ENCODE assay signal across 9 mouse cellular contexts in the genomic region with DNA sequence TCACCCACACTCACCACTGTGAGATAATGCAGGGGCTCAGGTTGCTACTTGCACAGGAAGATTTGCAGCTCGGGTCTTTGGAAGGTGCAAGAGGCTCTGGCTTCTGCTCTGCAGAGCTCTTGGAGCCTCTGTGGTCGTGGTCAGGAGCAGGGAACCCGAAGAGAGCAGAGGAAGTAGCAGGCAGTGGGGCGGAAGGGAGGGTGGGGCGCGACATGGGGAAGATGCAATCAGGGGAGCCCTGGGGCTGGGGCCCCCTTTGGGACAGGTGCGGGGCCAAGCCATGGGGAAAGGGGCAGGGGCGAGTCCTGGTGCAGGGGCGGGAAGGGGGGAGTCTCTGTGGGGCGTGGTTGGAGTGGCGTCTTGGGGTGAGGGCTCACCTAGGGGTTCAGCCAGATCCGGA. TPM values are rescaled to one million over a fixed set of nuclear protein-coding genes. Genes with fewer than 3 reads are reported as not detected.
A peak's percentile ranks its signal among the peaks of the same experiment; 100 is the strongest.
DNase-seq lines count a peak whose midpoint lies in the region; ATAC-seq and TF ChIP-seq lines count a peak whose summit lies in the region.
"Had no signal": no experiment of that assay in that cellular context is flagged by ENCODE, and none has a peak within 500 bp of the region (broad histone marks: within the 10 kb centered on the region; RNA-seq: fewer than 3 reads in every experiment).

A gene (minus strand): TSS at position 184 of the 400 bp plus-strand sequence.

- no peak within 1 kb of the TSS for H3K9ac ChIP-seq in embryonic facial prominence, embryonic 11.5 days (replicated peaks; ENCODE audit: low read length)
- no peak within 1 kb of the TSS for H3K9ac ChIP-seq in limb, embryonic 11.5 days (ENCODE audit: low read length)
- H3K9ac ChIP-seq in neural tube, embryonic 13.5 days: no peak within 1 kb of the TSS
- H3K9ac ChIP-seq: embryonic facial prominence, embryonic 15.5 days had no signal

- ATAC-seq in embryonic facial prominence, embryonic 11.5 days (replicated peaks; ENCODE audit: insufficient number of reproducible peaks, low FRiP score, low TSS enrichment, low read depth): no peak
- ATAC-seq in CD4-positive, CD25-positive, alpha-beta regulatory T cell, adult 4 months: peak; percentile 75
- no peak for ATAC-seq in limb, embryonic 11.5 days (ENCODE audit: insufficient number of reproducible peaks, low FRiP score, low TSS enrichment, low read depth)
- ATAC-seq in neural tube, embryonic 13.5 days (ENCODE audit: low read depth): no peak

- peak within 1 kb of the TSS; percentile 10; the same call in 1 of the 2 replicates for H3K4me2 ChIP-seq in embryonic facial prominence, embryonic 11.5 days (ENCODE audit: low read depth, low read length)
- H3K4me2 ChIP-seq in limb, embryonic 11.5 days (ENCODE audit: low read depth, severe bottlenecking): peak within 1 kb of the TSS; percentile 5; the same call in 1 of the 2 replicates
- peak within 1 kb of the TSS; percentile 7; the same call in 1 of the 2 replicates for H3K4me2 ChIP-seq in neural tube, embryonic 13.5 days
- H3K4me2 ChIP-seq: embryonic facial prominence, embryonic 15.5 days had no signal

- no peak within 1 kb of the TSS for H3K4me3 ChIP-seq in embryonic facial prominence, embryonic 11.5 days (ENCODE audit: low read depth, low read length)
- H3K4me3 ChIP-seq in embryonic facial prominence, embryonic 10.5 days: no peak within 1 kb of the TSS
- H3K4me3 ChIP-seq in limb, embryonic 11.5 days (ENCODE audit: low read depth, low read length): no peak within 1 kb of the TSS
- H3K4me3 ChIP-seq in neural tube, embryonic 13.5 days: no peak within 1 kb of the TSS
- H3K4me3 ChIP-seq in layer of hippocampus, adult 2 months: no peak within 1 kb of the TSS
- H3K4me3 ChIP-seq: embryonic facial prominence, embryonic 15.5 days had no signal

- no peak for TF ChIP-seq CTCF in layer of hippocampus, adult 2 months (conservative IDR thresholded peaks at IDR 0.05)

- no peak for DNase-seq in embryonic facial prominence, embryonic 11.5 days (ENCODE audit: low spot score)
- DNase-seq in embryonic facial prominence, embryonic 10.5 days (ENCODE audit: low spot score): no peak
- DNase-seq in limb, embryonic 11.5 days (ENCODE audit: low spot score): no peak
- no peak for DNase-seq in left cerebral cortex, postnatal 36 days (ENCODE audit: low spot score in 2 of 2)
- no peak for DNase-seq in layer of hippocampus, adult 2 months (ENCODE audit: low spot score in 2 of 2)
- no peak for DNase-seq in cerebellum, adult 11 months

- no peaks in the 10 kb centered on the region for H3K9me3 ChIP-seq in embryonic facial prominence, embryonic 11.5 days (replicated peaks; ENCODE audit: control insufficient read depth, low read length)
- H3K9me3 ChIP-seq in embryonic facial prominence, embryonic 10.5 days: no peaks in the 10 kb centered on the region
- no peaks in the 10 kb centered on the region for H3K9me3 ChIP-seq in limb, embryonic 11.5 days (ENCODE audit: control insufficient read depth, low read length)
- no peaks in the 10 kb centered on the region for H3K9me3 ChIP-seq in neural tube, embryonic 13.5 days
- H3K9me3 ChIP-seq: embryonic facial prominence, embryonic 15.5 days had no signal

- no peak within 1 kb of the TSS for H3K27ac ChIP-seq in embryonic facial prominence, embryonic 11.5 days (replicated peaks; ENCODE audit: low read depth, low read length)
- H3K27ac ChIP-seq in embryonic facial prominence, embryonic 10.5 days (replicated peaks): no peak within 1 kb of the TSS
- H3K27ac ChIP-seq in limb, embryonic 11.5 days (replicated peaks; ENCODE audit: low read depth, low read length): no peak within 1 kb of the TSS
- H3K27ac ChIP-seq in neural tube, embryonic 13.5 days (replicated peaks): no peak within 1 kb of the TSS
- H3K27ac ChIP-seq in layer of hippocampus, adult 2 months: no peak within 1 kb of the TSS
- H3K27ac ChIP-seq: embryonic facial prominence, embryonic 15.5 days had no signal

- intact Hi-C loops in left cerebral cortex, postnatal 36 days (cut with DNase I): no loop called here

- H3K4me1 ChIP-seq in embryonic facial prominence, embryonic 11.5 days (ENCODE audit: control insufficient read depth, insufficient read depth, low read length): no peaks in the 10 kb centered on the region
- H3K4me1 ChIP-seq in embryonic facial prominence, embryonic 10.5 days: no peaks in the 10 kb centered on the region
- H3K4me1 ChIP-seq in limb, embryonic 11.5 days (ENCODE audit: control insufficient read depth, insufficient read depth, low read length): no peaks in the 10 kb centered on the region
- no peaks in the 10 kb centered on the region for H3K4me1 ChIP-seq in neural tube, embryonic 13.5 days (replicated peaks)
- H3K4me1 ChIP-seq: embryonic facial prominence, embryonic 15.5 days had no signal

- H3K27me3 ChIP-seq in embryonic facial prominence, embryonic 11.5 days (ENCODE audit: control insufficient read depth, insufficient read depth, low read length): no peaks in the 10 kb centered on the region
- H3K27me3 ChIP-seq in embryonic facial prominence, embryonic 10.5 days (replicated peaks; ENCODE audit: low read depth, poor library complexity, severe bottlenecking): no peaks in the 10 kb centered on the region
- no peaks in the 10 kb centered on the region for H3K27me3 ChIP-seq in limb, embryonic 11.5 days (ENCODE audit: control insufficient read depth, insufficient read depth, low read length)
- no peaks in the 10 kb centered on the region for H3K27me3 ChIP-seq in neural tube, embryonic 13.5 days
- H3K27me3 ChIP-seq: embryonic facial prominence, embryonic 15.5 days had no signal

- H3K36me3 ChIP-seq in embryonic facial prominence, embryonic 11.5 days (replicated peaks; ENCODE audit: control insufficient read depth, insufficient read depth, low read depth, low read length): no peaks in the 10 kb centered on the region
- no peaks in the 10 kb centered on the region for H3K36me3 ChIP-seq in embryonic facial prominence, embryonic 10.5 days (replicated peaks)
- H3K36me3 ChIP-seq in limb, embryonic 11.5 days (ENCODE audit: control insufficient read depth, insufficient read depth, low read length): no peaks in the 10 kb centered on the region
- no peaks in the 10 kb centered on the region for H3K36me3 ChIP-seq in neural tube, embryonic 13.5 days
- H3K36me3 ChIP-seq: embryonic facial prominence, embryonic 15.5 days had no signal

- 29% methylated on average over 10 of the region's 12 CpGs for WGBS in embryonic facial prominence, embryonic 11.5 days
- WGBS in embryonic facial prominence, embryonic 10.5 days: 28% methylated on average over 12 of the region's 12 CpGs
- 23% methylated on average over 12 of the region's 12 CpGs for WGBS in limb, embryonic 11.5 days
- WGBS in neural tube, embryonic 13.5 days: 33% methylated on average over 12 of the region's 12 CpGs

RNA-seq across cellular contexts. Expression of the gene that starts here (rescaled TPM):
- 0.35 and 0.59 TPM in 2 replicates for polyA plus RNA-seq in embryonic facial prominence, embryonic 11.5 days (2014; fragmentation: Nextera tagmentation; extraction: Ambion mirVana)
- 0.11 and 0.39 TPM in 2 replicates for polyA plus RNA-seq in embryonic facial prominence, embryonic 10.5 days (2016; fragmentation: Nextera tagmentation; extraction: Ambion mirVana)
- polyA plus RNA-seq in CD4-positive, CD25-positive, alpha-beta regulatory T cell, adult 4 months (2017; shearing (Covaris generic)): 10 to 100 TPM; 29.4 to 29.9 TPM
- polyA plus RNA-seq in limb, embryonic 11.5 days (2014; fragmentation: Nextera tagmentation; extraction: Ambion mirVana): 0.12 and 0.40 TPM in 2 replicates
- 0.50 and 1.0 TPM in 2 replicates for polyA plus RNA-seq in neural tube, embryonic 13.5 days (2015; fragmentation: Nextera tagmentation; extraction: Ambion mirVana)
- total RNA-seq in left cerebral cortex, postnatal 36 days (2021): not detected
- total RNA-seq in layer of hippocampus, adult 2 months (2021): under 1 TPM in 1 of 2 experiments, not detected in 1; 0.15 TPM

Comparison
In these comparisons a context has a peak if more than half of its experiments do, and no peak if none do; other contexts are left out.
1. RNA of the gene that starts here (polyA plus RNA-seq): 29.4 to 29.9 TPM in CD4-positive, CD25-positive, alpha-beta regulatory T cell, adult 4 months; 0.50 to 1.0 TPM in neural tube, embryonic 13.5 days, 0.35 to 0.59 TPM in embryonic facial prominence, embryonic 11.5 days, 0.11 to 0.39 TPM in embryonic facial prominence, embryonic 10.5 days and 0.12 to 0.40 TPM in limb, embryonic 11.5 days; every median in the first group is over 10 times any median in the second.
2. Peak in every context shown above with its lines, with median percentiles within 50 percentile points of each other: H3K4me2 ChIP-seq.